Mouse (Mus musculus): ENCODE results near the gene Gpx3.

Gpx3 gene

GRCm38 (mm10) chr11:54936035-54936770 lies 34.0 kb downstream of the Gpx3 start:
- WGBS = 60% methylated on average over 12 of the region's 12 CpGs

- whole genome bisulfite sequencing = 87% methylated on average over 3 of the region's 3 CpGs
Measured at GRCm38 (mm10) chr11:54936771-54937140, 34.5 kb downstream of the Gpx3 start.

- 80% methylated on average over 8 of the region's 8 CpGs for WGBS
Measured at GRCm38 (mm10) chr11:54939501-54939900, 37.2 kb downstream of the Gpx3 start.

- WGBS = 60% methylated on average over 7 of the region's 7 CpGs
Measured at GRCm38 (mm10) chr11:54940056-54940455, 37.8 kb downstream of the Gpx3 start.

- 85% methylated on average over 3 of the region's 3 CpGs for WGBS
Measured at GRCm38 (mm10) chr11:54944702-54945101, 42.4 kb downstream of the Gpx3 start.

GRCm38 (mm10) chr11:54949717-54950116 lies 47.5 kb downstream of the Gpx3 start:
- 88% methylated on average over 1 of the region's 1 CpGs for WGBS

GRCm38 (mm10) chr11:54950684-54951083 lies 48.4 kb downstream of the Gpx3 start:
- WGBS = 81% methylated on average over 6 of the region's 6 CpGs

GRCm38 (mm10) chr11:54952651-54953050 lies 50.4 kb downstream of the Gpx3 start:
- WGBS = 64% methylated on average over 6 of the region's 6 CpGs

GRCm38 (mm10) chr11:54953993-54954446 lies 51.8 kb downstream of the Gpx3 start:
- 19% methylated on average over 9 of the region's 9 CpGs for WGBS

GRCm38 (mm10) chr11:54954716-54955115 lies 52.5 kb downstream of the Gpx3 start:
- 59% methylated on average over 8 of the region's 8 CpGs for WGBS

- 30% methylated on average over 10 of the region's 10 CpGs for WGBS
Measured at GRCm38 (mm10) chr11:54955400-54955734, 53.1 kb downstream of the Gpx3 start.

GRCm38 (mm10) chr11:54955735-54956480 lies 53.7 kb downstream of the Gpx3 start:
- under 1% methylated on average over 57 of the region's 59 CpGs for WGBS

GRCm38 (mm10) chr11:54956912-54957311 lies 54.7 kb downstream of the Gpx3 start:
- 73% methylated on average over 7 of the region's 7 CpGs for WGBS

- 92% methylated on average over 3 of the region's 3 CpGs for WGBS
Measured at GRCm38 (mm10) chr11:54957708-54958107, 55.5 kb downstream of the Gpx3 start.

- WGBS = 63% methylated on average over 3 of the region's 3 CpGs
Measured at GRCm38 (mm10) chr11:54958571-54959073, 56.4 kb downstream of the Gpx3 start.

All from cerebral cortex, adult 2 months (tissue).